Mouse (Mus musculus): ENCODE data around the gene Myom3.

Gene Myom3

GRCm38 (mm10) chr4:135857597-135858186, 98.2 kb downstream of the Myom3 start:
- no peak for DNase-seq

Data from thymus, postnatal 25 days (tissue).